Mouse (Mus musculus): ENCODE data around the gene Nup107.

Nup107 gene

GRCm38 (mm10) chr10:117703506-117703905 lies 89.0 kb downstream of the Nup107 start:
- DNase-seq (ENCODE audit: low spot score in 2 of 2): no peak

GRCm38 (mm10) chr10:117702024-117702833 lies 90.3 kb downstream of the Nup107 start:
- no peak for DNase-seq (ENCODE audit: low spot score in 2 of 2)

DNA sequence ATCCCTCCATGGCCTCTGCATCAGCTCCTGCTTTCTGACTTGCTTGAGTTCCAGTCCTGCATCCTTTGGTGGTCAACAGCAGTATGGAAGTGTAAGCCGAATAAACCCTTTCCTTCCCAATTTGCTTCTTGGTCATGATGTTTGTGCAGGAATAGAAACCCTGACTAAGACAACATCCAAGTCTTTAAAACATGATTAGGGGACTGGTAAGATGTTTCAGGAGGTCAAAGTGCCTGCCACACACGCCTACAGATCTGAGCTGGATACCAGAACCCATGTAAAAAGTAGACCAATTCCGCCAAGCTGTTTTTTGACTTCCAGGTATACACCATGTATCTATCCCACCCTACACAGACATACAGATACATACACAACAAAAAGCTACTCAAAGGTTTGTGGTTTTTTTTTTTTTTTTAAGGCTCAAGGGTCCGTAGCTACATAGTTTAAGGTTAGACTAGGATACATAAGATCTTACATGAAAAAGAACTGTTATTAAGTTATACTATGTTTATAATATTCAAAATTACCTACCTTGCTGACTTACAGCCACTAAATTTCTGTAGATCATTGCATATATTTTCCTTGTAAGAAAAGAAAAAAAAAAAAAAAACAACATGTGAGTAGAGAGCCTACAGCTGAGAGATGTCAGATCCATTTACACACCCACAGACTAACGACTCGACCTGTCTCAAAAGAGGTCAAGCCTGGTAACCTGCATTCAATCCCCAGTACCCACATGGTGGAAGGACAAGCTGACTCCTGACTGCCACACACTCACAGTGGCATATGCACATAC lies 91.3 kb downstream of the Nup107 start:
- no peak for DNase-seq (ENCODE audit: low spot score in 2 of 2)
